Mouse (Mus musculus) gastrocnemius, postnatal 10 days (tissue): Measurements from ENCODE around the gene Slc12a4. TPM values are rescaled to one million over a fixed set of nuclear protein-coding genes. Genes with fewer than 3 reads are reported as not detected.

ENCODE experiments used
- DNase-seq: peaks from one replicate; pipeline ENCODE4 v3.0.0; 2021; ENCODE audit warnings: mixed read lengths
- microRNA-seq, 2 experiments: library from miRNA; unstranded; fragments of <30 nt; microRNA quantifications; one replicate each; pipeline ENCODE4 v1.2.0; 2021
- total RNA-seq, 2 experiments: library from RNA; stranded (reverse); gene quantifications; 2 replicates each; pipeline ENCODE4 v1.2.3; 2021

Gene Slc12a4
- total RNA-seq, 2 experiments from 2014 or later = 18.7 to 26.6 TPM

DNA sequence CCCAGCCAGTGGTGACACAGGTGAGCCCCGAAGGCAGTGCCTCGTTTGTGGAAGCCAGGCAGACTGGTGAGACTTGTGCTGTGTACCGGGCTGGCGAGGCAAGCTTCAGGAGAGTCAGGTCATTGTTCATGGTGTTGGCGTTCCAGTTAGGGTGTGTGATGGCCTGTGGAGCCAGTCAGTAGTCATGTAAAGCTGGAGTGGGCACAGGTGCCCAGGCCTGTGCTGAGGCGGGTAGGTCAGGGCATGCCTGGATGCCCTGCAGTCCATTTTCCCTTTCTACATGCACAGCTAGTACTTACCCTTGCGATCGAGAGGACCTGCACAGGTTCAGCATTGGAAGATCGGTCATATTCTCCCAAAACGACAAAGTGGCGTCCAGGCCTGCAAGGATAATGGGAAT lies 33.4 kb downstream of the Slc12a4 start:
- DNase-seq = no peak

DNA sequence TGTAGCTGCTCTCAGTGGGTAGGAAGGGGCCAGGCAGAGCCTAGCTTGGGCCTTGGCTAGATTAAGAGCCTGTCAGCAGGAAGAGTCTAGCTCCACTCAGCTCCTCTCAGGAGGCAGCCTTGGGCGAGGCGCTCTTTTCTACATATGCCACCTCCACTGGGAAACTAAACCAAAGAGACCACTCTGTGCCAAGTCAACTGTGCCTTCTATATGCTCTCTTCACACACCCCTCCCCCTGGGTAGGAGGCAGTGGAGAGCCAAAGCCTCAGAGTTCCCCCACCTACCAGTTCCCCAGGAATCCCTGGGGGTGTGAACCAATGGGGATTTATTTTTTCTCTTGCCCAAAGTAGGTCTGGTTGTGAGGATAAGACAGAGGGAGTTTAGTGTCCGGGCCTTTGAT lies 34.6 kb downstream of the Slc12a4 start:
- no peak for DNase-seq

DNA sequence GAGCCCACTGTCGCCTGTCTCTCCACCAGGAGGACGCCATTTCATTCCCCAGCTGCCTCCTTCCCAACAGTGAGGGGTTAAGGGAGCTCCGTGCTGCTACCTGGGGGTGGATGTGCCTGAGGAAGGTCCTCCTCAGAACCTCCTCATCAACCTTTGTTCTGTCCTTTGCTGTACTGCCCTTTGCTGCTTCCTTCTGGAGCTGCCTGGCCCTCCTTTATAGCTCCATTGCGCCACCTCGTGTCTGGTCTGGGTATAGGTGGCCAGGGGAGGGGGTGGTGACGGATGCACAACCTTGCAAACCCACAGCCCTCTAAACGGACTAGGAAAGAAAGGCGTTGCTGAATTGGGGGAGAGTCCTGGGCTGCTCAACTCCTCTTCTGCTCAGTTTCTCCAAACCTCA lies 35.3 kb downstream of the Slc12a4 start:
- DNase-seq = peak; percentile 92

DNA sequence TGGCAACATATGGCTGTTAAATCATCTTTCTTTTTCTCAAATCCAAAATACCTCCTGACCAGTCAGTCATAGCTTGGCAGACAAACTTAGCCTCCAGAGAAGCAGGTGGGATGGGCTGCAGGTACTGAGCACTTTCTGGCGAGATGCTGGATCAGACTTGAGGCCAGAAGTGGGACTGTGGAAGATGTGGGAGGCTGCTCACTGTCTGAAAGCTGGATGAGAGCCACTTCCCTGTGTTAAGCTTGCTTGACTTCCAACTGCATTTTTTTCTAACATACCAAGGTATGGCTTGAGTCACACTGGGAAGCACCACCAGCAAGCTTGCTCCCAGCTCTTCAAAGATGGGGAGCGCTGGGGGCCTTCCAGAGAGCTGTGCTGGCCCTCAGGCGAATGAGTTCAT lies 40.8 kb downstream of the Slc12a4 start:
- DNase-seq = no peak

DNA sequence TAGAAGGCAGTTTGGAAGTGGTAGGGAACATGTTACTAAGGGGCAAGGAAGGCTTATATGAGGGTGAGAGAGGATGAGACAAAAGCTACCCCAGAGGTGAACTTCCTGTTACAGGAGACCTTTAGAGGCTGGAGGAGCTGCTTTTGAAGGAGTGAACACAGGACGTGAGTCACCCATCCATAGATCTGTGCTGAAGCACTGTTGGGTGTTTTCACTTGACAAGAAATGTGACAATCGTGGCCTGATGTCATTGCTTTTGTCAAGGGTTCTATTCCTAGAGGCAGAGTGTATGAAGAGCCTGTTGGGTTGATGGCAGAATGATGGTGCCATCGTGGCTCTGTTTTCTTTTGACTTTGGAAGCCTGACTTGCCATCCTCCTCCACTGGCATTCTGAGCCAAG lies 46.5 kb downstream of the Slc12a4 start:
- no peak for DNase-seq

DNA sequence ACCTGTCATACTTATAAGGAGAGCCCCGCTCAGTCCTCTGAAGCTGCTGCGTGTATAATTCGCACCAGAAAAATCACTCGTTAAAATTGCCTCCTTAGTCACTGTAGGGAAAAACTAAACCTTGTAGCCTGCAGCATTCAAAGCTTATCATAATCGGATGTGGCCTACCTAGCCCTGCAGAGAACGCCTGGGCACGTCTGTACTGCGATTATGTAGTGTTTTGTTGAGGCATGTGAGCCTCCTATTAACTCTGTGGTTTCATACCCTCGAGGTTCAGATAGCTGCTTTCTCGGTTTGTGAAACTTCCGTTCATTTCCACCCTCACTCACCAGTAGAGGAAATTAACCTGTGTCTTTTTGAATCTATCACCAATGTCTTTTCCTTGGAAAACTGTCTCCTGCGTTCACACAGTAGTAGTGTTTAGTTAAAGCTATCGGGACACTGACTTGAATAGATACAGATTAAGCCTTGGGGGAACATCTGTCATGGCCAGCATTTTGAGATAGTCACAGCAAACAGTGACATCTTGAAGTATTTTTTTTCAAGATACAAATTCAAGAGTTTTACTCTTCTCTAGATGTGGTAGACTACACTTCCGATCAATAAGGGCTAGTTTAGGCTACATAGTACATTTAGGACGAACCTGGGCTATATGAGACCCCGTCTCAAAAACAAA lies 64.8 kb downstream of the Slc12a4 start:
- DNase-seq = no peak

DNA sequence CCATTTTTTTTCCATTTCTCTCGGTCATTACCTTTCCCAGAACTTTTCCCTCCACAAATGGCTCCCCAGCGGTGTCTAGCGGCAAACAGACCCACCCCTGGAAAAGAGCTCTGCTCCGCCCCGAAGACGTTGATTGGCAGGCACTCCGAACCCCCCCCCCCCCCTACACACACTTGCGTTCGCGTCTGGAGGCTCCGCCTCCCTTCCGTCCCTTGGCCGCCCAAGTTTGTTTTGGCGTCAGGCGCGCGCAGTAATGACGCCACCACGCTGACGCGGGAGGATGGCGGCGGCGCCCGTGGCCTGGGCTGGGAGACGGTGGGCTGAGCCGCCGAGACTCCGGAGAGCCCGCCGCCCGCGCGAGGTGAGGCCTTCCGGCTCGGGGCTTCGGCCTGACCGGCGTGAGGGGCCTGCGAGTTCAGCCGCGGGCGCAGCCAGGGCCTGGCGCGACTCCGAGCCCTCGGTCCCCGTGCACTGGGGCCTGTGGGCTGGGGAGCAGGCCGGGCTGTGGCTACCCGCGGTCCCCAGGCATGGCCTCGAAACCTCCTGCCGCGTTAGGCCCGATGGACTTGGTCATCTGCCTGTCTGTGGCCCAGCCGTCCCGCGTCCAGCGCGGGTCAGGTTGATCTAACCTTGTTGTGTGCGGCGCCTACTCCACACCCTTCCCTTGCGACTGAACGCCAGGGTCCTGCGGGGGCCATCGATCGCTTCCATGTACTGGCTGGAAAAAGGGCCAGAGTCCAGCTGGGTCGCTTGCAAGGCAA lies 65.5 kb downstream of the Slc12a4 start, which contains the start of gene Pskh1:
Pskh1 (plus strand) TSS at position 262 of the 761 bp plus-strand sequence.
- peak; percentile 92 for DNase-seq

DNA sequence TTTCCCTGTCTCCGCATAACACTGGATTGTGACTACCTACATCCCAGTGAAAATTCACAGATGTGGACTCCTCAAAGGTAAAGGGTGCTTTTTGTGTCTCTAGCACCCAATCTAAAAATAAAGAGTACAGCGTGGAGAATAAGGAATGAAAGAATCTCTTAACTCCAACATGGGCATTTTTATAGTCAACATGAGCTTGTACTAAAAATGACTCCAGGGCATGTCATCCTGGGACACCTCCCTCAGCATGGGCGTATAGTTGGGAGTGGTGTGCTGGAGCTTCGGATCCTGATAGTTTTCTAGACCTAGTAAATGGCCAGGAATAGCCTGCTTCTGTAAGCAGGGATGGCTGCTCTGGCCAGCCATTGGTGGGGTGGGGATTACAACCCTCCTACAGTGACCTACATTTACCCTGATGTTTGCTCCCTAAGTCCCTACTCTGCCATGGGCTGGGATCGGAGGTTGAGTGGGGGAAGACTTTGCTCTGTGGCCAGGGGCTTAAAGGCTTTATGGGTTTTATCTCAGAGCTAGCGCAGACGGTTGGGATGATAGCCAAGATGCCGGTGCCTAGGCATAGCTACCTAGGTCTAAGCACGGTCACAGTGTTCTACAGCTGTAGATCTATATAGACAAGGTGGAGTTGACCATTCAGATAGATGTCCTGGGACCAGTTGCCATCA lies 68.0 kb downstream of the Slc12a4 start:
- no peak for DNase-seq

Small RNA genes within 50 kb of the gene (microRNA-seq; reads per million reads assigned to microRNA genes)
- gene Mir7074 = 0 reads per million in 2 experiments

Other genes starting within 250 kb of the Slc12a4 start
- gene Gfod2, start 207.4 kb downstream of the Slc12a4 start, total RNA-seq = 1 to 10 TPM; 6.5 to 7.6 TPM
- 10 to 100 TPM; 19.9 to 25.2 TPM for gene Ranbp10, start 138.7 kb downstream of the Slc12a4 start, total RNA-seq
- gene Tsnaxip1, start 138.4 kb downstream of the Slc12a4 start, total RNA-seq = not detected
- gene Cenpt, start 112.8 kb downstream of the Slc12a4 start, total RNA-seq = 1 to 10 TPM; 5.2 to 7.0 TPM
- 10 to 100 TPM; 24.2 to 26.9 TPM for gene Thap11, start 111.0 kb downstream of the Slc12a4 start, total RNA-seq
- 10 to 100 TPM; 65.5 to 80.5 TPM for gene Nutf2, start 105.5 kb downstream of the Slc12a4 start, total RNA-seq
- 10 to 100 TPM; 24.6 to 30.3 TPM for gene Edc4, start 85.2 kb downstream of the Slc12a4 start, total RNA-seq
- under 1 TPM in 1 of 2 experiments, not detected in 1; 0.56 TPM for gene Nrn1l, start 72.5 kb downstream of the Slc12a4 start, total RNA-seq
- gene Pskh1, start 65.7 kb downstream of the Slc12a4 start, total RNA-seq = 10 to 100 TPM; 15.2 to 17.5 TPM
- gene Ctrl, start 32.2 kb downstream of the Slc12a4 start, total RNA-seq = under 1 TPM in 1 of 2 experiments, not detected in 1; 0.47 TPM
- gene Psmb10, start 27.7 kb downstream of the Slc12a4 start, total RNA-seq = 10 to 100 TPM; 22.9 to 26.3 TPM
- 1 to 10 TPM in 1 of 2 experiments, under 1 TPM in 1; 0.23 to 1.2 TPM for gene Lcat, start 22.7 kb downstream of the Slc12a4 start, total RNA-seq
- not detected for gene Dpep3, start 13.3 kb upstream of the Slc12a4 start, total RNA-seq
- 10 to 100 TPM in 1 of 2 experiments, 1 to 10 TPM in 1; 9.6 to 11.1 TPM for gene Dus2, start 25.2 kb upstream of the Slc12a4 start, total RNA-seq
- gene Dpep2nb, start 39.9 kb upstream of the Slc12a4 start, total RNA-seq = not detected
- gene Ddx28, start 45.8 kb upstream of the Slc12a4 start, total RNA-seq = 1 to 10 TPM; 8.0 to 8.4 TPM
- 10 to 100 TPM; 25.3 to 30.7 TPM for gene Nfatc3, start 92.7 kb upstream of the Slc12a4 start, total RNA-seq
- under 1 TPM in 1 of 2 experiments, not detected in 1; 0.07 TPM for gene Esrp2, start 170.9 kb upstream of the Slc12a4 start, total RNA-seq
- 1 to 10 TPM; 4.7 to 6.6 TPM for gene Pla2g15, start 184.3 kb upstream of the Slc12a4 start, total RNA-seq
- 10 to 100 TPM in 1 of 2 experiments, 1 to 10 TPM in 1; 5.8 to 11.0 TPM for gene Slc7a6, start 202.8 kb upstream of the Slc12a4 start, total RNA-seq
- gene Slc7a6os, start 244.8 kb upstream of the Slc12a4 start, total RNA-seq = 10 to 100 TPM; 11.7 to 13.3 TPM
- 10 to 100 TPM; 23.8 to 25.5 TPM for gene Prmt7, start 244.8 kb upstream of the Slc12a4 start, total RNA-seq